Mouse (Mus musculus) right cerebral cortex, postnatal 25 days (tissue): ENCODE measurements around the gene Larp6.

Source experiments
- DNase-seq: peaks from one replicate; pipeline ENCODE4 v3.0.0; 2022

Larp6 gene

DNA sequence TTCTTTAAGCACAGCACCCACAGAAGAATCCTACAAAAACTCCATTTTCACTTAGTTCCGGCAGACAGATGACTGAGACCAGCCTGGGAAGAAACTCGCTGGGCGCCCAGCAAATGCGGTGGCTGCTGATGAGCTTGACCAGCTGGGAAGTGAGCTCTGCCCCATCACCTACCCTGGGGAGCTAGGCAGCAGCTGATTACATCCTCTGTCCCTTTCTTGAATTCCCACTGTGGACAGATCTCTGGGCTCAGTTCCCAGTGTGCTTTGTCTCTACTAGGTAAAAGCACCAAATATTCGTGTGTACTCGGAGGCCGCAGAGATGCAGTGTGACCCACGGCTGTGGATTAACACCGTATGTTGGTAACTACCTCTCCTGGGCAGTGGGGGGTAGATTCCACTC is 55.6 kb downstream of the Larp6 start:
- DNase-seq: no peak

GRCm38 (mm10) chr9:60769711-60770111 is 56.9 kb downstream of the Larp6 start:
- no peak for DNase-seq

GRCm38 (mm10) chr9:60773713-60774112 is 60.9 kb downstream of the Larp6 start:
- DNase-seq: no peak

GRCm38 (mm10) chr9:60776899-60777298 is 64.1 kb downstream of the Larp6 start:
- no peak for DNase-seq

DNA sequence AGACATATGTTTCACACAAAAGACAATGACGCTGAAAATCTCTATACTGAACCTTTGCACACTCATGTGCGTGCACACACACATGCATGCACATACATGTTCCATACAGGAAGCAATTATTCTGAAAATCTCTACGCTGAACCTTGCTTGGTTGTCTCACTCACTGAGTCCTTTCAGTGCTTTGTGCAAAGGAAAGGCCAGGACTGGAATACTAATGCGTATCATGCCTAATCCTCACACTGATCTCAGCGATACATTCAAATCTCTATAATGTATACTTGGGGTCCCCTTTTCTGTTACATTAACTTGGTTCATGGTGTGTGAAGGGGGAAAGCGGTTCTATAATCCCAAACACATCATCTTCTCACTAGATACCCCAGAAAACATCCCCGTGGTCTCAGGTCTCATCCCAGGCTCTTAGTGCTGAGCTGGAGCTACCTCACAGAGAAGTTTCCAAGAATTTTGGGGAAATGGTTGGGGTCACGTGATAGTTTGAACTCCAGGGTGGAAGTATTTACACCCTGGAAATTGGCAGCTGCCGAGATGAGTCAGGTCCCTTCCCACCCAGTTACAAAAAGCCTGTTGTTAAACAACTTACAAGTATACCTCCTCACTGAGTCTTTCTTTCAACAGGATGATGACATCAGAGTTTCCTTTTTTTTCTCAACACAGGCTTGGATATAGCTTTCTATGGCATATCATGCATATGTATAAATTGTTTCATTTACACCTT is 69.4 kb downstream of the Larp6 start:
- DNase-seq: no peak

DNA sequence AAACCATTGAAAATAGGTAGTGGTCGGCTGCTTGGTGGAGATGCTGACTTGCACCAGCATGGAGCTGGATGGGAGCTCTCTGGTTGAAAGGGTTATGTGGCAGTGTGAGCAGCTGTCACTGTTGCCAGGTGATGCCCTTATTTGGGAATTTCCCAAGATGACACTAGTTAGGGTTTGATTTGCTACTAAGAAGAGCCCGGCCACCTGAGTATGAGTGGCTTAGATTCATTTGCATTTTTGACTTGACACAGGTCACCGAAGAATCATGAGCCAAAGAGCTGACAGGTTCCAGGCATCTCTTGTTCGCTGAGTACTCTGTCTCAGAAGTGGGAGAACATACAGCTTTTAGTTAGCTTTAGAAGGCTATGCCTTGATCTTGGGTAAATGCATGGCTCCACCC is 72.3 kb downstream of the Larp6 start:
- DNase-seq: no peak

GRCm38 (mm10) chr9:60787517-60788110 is 74.8 kb downstream of the Larp6 start:
- no peak for DNase-seq
